Mouse (Mus musculus) heart, embryonic 11.5 days (tissue): Measurements from ENCODE around the gene Mamstr. TPM values are rescaled to one million over a fixed set of nuclear protein-coding genes. Genes with fewer than 3 reads are reported as not detected.
A peak's percentile ranks its signal among the peaks of the same experiment; 100 is the strongest.

ENCODE experiments used
- ATAC-seq: fragments of 200-750 bp; cut with Nextera tagmentation; replicated peaks from 2 replicates; pipeline ENCODE4 v1.8.0; 2017; ENCODE audit warnings: moderate library complexity; ENCODE audit not compliant: insufficient number of reproducible peaks, low FRiP score, low TSS enrichment
- H3K27ac ChIP-seq: fragments of 300-500 bp; sonication (generic); 2 replicates; pipeline ENCODE4 v1.5.1; 2014; ENCODE audit warnings: mild to moderate bottlenecking, low read depth, low read length
- H3K27me3 ChIP-seq: fragments of 300-500 bp; sonication (generic); 2 replicates; pipeline ENCODE4 v1.6.1; 2014; ENCODE audit warnings: mild to moderate bottlenecking, low read length, mixed read lengths; ENCODE audit not compliant: control insufficient read depth, insufficient read depth
- H3K36me3 ChIP-seq: fragments of 300-500 bp; sonication (generic); 2 replicates; pipeline ENCODE4 v1.6.1; 2014; ENCODE audit warnings: mild to moderate bottlenecking, low read length, moderate library complexity, mixed read lengths; ENCODE audit not compliant: control insufficient read depth, insufficient read depth
- H3K4me1 ChIP-seq: fragments of 300-500 bp; sonication (generic); 2 replicates; pipeline ENCODE4 v1.6.1; 2014; ENCODE audit warnings: low read length; ENCODE audit not compliant: control insufficient read depth, insufficient read depth
- H3K4me2 ChIP-seq: fragments of 300-500 bp; sonication (generic); 2 replicates; pipeline ENCODE4 v1.6.1; 2014; ENCODE audit warnings: mild to moderate bottlenecking, moderate library complexity
- H3K4me3 ChIP-seq: fragments of 300-500 bp; sonication (generic); 2 replicates; pipeline ENCODE4 v1.5.1; 2014; ENCODE audit warnings: low read depth, low read length
- H3K9ac ChIP-seq: fragments of 300-500 bp; sonication (generic); 2 replicates; pipeline ENCODE4 v1.6.1; 2014; ENCODE audit warnings: mild to moderate bottlenecking, low read depth, low read length, moderate library complexity
- H3K9me3 ChIP-seq: fragments of 300-500 bp; sonication (generic); replicated peaks from 2 replicates; pipeline ENCODE4 v1.6.1; 2016; ENCODE audit warnings: low read length; ENCODE audit not compliant: control insufficient read depth
- WGBS: fragments of 180-500 bp; shearing (Covaris S2); extraction: QIAGEN DNeasy Blood & Tissue Kit; methylation state at CpG from one replicate; pipeline ENCODE4 v1.1.7; 2014; ENCODE audit not compliant: insufficient replicate concordance; 5-methylcytosine and 5-hydroxymethylcytosine counted together
- polyA plus RNA-seq: library from polyadenylated mRNA; unstranded; fragments of >200 nt; fragmentation: Nextera tagmentation; extraction: Ambion mirVana; gene quantifications from 2 replicates; pipeline ENCODE4 v1.2.1, GENCODE M21; 2014

Gene Mamstr
- polyA plus RNA-seq, 1 experiment from 2014 or later = 4.0 TPM

GRCm38 (mm10) chr7:45623507-45623906 is 16.3 kb upstream of the Mamstr start:
- no peak for ATAC-seq

GRCm38 (mm10) chr7:45624718-45625117 is 15.1 kb upstream of the Mamstr start:
- ATAC-seq = no peak
- no peaks in the 10 kb centered on the region; the same call in 1 of the 2 replicates for H3K9me3 ChIP-seq
- no peaks in the 10 kb centered on the region for H3K36me3 ChIP-seq
- no peak overlapping the region for H3K27ac ChIP-seq
- H3K4me1 ChIP-seq = peaks cover 4% of the 10 kb centered on the region; the same call in 1 of the 2 replicates
- H3K9ac ChIP-seq = no peak overlapping the region
- no peak overlapping the region for H3K4me3 ChIP-seq
- 55% methylated on average over 3 of the region's 3 CpGs for WGBS
- peaks cover 19% of the 10 kb centered on the region for H3K27me3 ChIP-seq
- no peak overlapping the region for H3K4me2 ChIP-seq

More at GRCm38 (mm10) chr7:45623507-45623906, 16.3 kb upstream of the Mamstr start:
- Histone ChIP-seq H3K4me3 (no peak overlapping the region), H3K9ac (no peak overlapping the region), H3K36me3 (no peaks in the 10 kb centered on the region), H3K9me3 (no peaks in the 10 kb centered on the region; the same call in 1 of the 2 replicates), H3K27me3 (peaks cover 30% of the 10 kb centered on the region), H3K27ac (no peak overlapping the region), H3K4me2 (no peak overlapping the region), H3K4me1 (peaks cover 3% of the 10 kb centered on the region; the same call in 1 of the 2 replicates)
- WGBS = 88% methylated on average over 11 of the region's 11 CpGs

GRCm38 (mm10) chr7:45625481-45625880 is 14.3 kb upstream of the Mamstr start:
- whole genome bisulfite sequencing = 82% methylated on average over 8 of the region's 8 CpGs
- ATAC-seq = no peak
- H3K9me3 ChIP-seq = no peaks in the 10 kb centered on the region; the same call in 1 of the 2 replicates
- H3K36me3 ChIP-seq = no peaks in the 10 kb centered on the region
- H3K27ac ChIP-seq = no peak overlapping the region
- H3K9ac ChIP-seq = no peak overlapping the region
- peaks cover 21% of the 10 kb centered on the region for H3K27me3 ChIP-seq
- H3K4me1 ChIP-seq = peaks cover 4% of the 10 kb centered on the region; the same call in 1 of the 2 replicates
- H3K4me3 ChIP-seq = no peak overlapping the region
- H3K4me2 ChIP-seq = no peak overlapping the region

- no peaks in the 10 kb centered on the region; the same call in 1 of the 2 replicates for H3K9me3 ChIP-seq
- H3K4me1 ChIP-seq = peaks cover 4% of the 10 kb centered on the region; the same call in 1 of the 2 replicates
- 70% methylated on average over 7 of the region's 7 CpGs for WGBS
- peak overlapping the region; percentile 65 for H3K27ac ChIP-seq
- H3K4me3 ChIP-seq = no peak overlapping the region
- ATAC-seq = no peak
- peak overlapping the region; percentile 93; the same call in 1 of the 2 replicates for H3K4me2 ChIP-seq
- no peaks in the 10 kb centered on the region for H3K36me3 ChIP-seq
- no peak overlapping the region for H3K9ac ChIP-seq
- H3K27me3 ChIP-seq = peaks cover 21% of the 10 kb centered on the region
These were observed 13.2 kb upstream of the Mamstr start for GRCm38 (mm10) chr7:45626571-45627076.

- Histone ChIP-seq H3K9ac (peak within 1 kb of the TSS; percentile 81), H3K4me3 (peak within 1 kb of the TSS; percentile 56), H3K27ac (peak within 1 kb of the TSS; percentile 65), H3K4me1 (peaks cover 7% of the 10 kb centered on the region; the same call in 1 of the 2 replicates), H3K27me3 (peaks cover 21% of the 10 kb centered on the region), H3K9me3 (no peaks in the 10 kb centered on the region; the same call in 1 of the 2 replicates), H3K4me2 (peak within 1 kb of the TSS; percentile 93), H3K36me3 (no peaks in the 10 kb centered on the region)
- ATAC-seq = 0 out of 2 replicates have a peak, but pooled peaks have one; percentile 25
- 58% methylated on average over 9 of the region's 9 CpGs for WGBS
These were observed 12.5 kb upstream of the Mamstr start, which contains the start of gene Rasip1 for GRCm38 (mm10) chr7:45627261-45627660. Gene Rasip1 (plus strand): TSS chr7:45627488.

- 2% methylated on average over 96 of the region's 105 CpGs for WGBS
- H3K9ac ChIP-seq = peak overlapping the region; percentile 81
- peak overlapping the region; percentile 56 for H3K4me3 ChIP-seq
- peak overlapping the region; percentile 93 for H3K4me2 ChIP-seq
- no peaks in the 10 kb centered on the region for H3K36me3 ChIP-seq
- H3K4me1 ChIP-seq = peaks cover 15% of the 10 kb centered on the region
- peaks cover 21% of the 10 kb centered on the region for H3K27me3 ChIP-seq
- peak; percentile 51 for ATAC-seq
- no peaks in the 10 kb centered on the region for H3K9me3 ChIP-seq
- H3K27ac ChIP-seq = peak overlapping the region; percentile 65; the same call in 1 of the 2 replicates
These were observed 11.1 kb upstream of the Mamstr start for GRCm38 (mm10) chr7:45628364-45629294.

- ATAC-seq = no peak
- peak overlapping the region; percentile 1; the same call in 1 of the 2 replicates for H3K4me2 ChIP-seq
- 54% methylated on average over 23 of the region's 23 CpGs for WGBS
- no peak overlapping the region for H3K9ac ChIP-seq
- no peak overlapping the region for H3K4me3 ChIP-seq
- H3K27me3 ChIP-seq = peaks cover 20% of the 10 kb centered on the region
- H3K9me3 ChIP-seq = no peaks in the 10 kb centered on the region
- H3K36me3 ChIP-seq = no peaks in the 10 kb centered on the region
- peaks cover 18% of the 10 kb centered on the region for H3K4me1 ChIP-seq
- H3K27ac ChIP-seq = no peak overlapping the region
These were observed 9.5 kb upstream of the Mamstr start for GRCm38 (mm10) chr7:45630064-45630907.

GRCm38 (mm10) chr7:45632499-45632898 is 7.3 kb upstream of the Mamstr start:
- H3K27ac ChIP-seq = no peak overlapping the region
- peaks cover 11% of the 10 kb centered on the region for H3K27me3 ChIP-seq
- peak overlapping the region; percentile 57 for H3K4me2 ChIP-seq
- no peak for ATAC-seq
- peaks cover 24% of the 10 kb centered on the region for H3K4me1 ChIP-seq
- peak overlapping the region; percentile 56; the same call in 1 of the 2 replicates for H3K9ac ChIP-seq
- H3K9me3 ChIP-seq = no peaks in the 10 kb centered on the region
- H3K36me3 ChIP-seq = 0 out of 2 replicates have a peak, but pooled peaks cover 5% of the 10 kb centered on the region
- 26% methylated on average over 29 of the region's 35 CpGs for WGBS
- H3K4me3 ChIP-seq = peak overlapping the region; percentile 28
